Mouse (Mus musculus) mature B cell (primary cell): ENCODE data around the gene H2-Ab1.

Experiments used
- in situ Hi-C: fragments of 300-500 bp; cut with MboI; formaldehyde crosslinking; loops from 2 replicates; pipeline ENCODE4 v1.14.3; 2019

H2-Ab1 gene

DNA sequence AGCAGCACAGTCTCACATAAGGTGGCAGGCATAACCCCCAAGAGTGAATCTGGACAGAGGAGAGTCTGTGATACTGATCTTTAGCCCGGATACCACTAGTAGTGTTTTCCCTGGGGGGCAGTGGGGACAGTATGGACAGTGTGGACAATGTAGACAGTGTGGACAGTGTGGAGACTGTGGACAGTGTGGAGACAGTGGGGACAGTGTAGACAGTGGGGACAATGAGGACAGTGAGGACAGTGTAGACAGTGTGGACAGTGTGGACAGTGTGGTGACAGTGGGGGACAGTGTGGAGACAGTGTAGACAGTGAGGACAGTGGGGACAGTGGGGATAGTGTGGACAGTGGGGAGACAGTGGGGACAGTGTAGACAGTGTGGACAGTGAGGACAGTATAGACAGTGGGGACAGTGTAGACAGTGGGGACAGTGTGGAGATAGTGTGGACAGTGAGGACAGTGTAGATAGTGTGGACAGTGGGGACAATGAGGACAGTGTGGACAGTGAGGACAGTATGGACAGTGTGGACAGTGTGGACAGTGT, 23.1 kb downstream of the H2-Ab1 start:
- in situ Hi-C loops: no loop called here

DNA sequence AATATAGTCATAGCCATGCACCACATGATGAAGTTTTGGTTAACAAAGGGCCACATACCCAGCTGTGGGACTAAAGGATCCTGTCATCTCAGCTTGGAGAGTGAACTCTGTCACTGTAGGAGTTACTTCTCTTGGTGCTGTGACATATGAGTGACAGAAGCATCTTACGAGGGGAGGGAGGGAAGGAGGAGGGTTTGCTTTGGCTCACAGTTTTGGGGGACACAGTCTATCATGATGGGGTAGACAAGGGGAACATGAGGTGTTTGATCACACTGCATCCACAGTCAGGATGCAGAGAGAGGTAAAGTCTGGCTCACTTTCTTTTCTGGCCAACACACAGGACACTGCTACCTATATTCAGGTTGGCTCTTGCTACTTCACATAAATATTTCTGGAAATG, 24.3 kb downstream of the H2-Ab1 start:
- in situ Hi-C loops: no loop called here

DNA sequence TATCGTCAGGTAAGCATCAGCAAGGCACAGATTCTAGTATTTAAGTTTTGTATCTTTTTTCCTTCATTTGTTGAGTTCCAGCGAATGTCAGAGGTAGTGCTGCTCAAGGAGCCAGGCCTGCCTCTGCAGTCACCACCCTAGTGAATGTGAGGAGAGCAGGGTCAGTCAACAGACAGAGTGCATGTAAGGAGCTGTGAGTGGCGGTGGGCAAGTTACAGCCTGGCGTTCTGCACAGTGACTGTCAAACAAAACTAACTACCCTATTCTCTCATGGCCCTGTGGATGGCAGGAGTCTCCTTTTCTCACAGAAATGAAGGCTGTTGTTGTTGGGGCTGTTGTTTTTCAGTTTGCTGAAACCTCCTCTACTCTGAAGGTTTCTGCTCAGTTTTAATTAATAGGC, 27.9 kb downstream of the H2-Ab1 start:
- in situ Hi-C loops: no loop called here

DNA sequence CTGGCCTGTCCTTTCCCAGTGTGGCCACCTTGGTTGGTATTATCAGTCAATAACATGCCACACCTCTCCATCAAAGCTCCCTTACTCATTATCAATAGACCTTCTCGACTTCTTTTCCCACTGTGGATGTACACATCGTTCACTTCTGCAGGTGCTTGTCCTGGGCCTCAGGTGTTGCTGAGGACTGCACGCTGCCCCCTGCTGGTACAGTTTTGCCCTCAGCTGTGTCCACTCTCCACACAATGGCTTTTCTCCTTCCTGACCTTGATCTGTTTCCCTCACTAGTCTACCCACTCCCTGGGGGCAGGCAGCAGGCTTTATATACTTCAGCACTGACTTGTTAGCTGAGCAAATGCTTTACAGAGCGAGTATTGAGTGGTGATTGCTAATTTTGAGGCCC, 28.4 kb downstream of the H2-Ab1 start:
- in situ Hi-C loops: no loop called here

DNA sequence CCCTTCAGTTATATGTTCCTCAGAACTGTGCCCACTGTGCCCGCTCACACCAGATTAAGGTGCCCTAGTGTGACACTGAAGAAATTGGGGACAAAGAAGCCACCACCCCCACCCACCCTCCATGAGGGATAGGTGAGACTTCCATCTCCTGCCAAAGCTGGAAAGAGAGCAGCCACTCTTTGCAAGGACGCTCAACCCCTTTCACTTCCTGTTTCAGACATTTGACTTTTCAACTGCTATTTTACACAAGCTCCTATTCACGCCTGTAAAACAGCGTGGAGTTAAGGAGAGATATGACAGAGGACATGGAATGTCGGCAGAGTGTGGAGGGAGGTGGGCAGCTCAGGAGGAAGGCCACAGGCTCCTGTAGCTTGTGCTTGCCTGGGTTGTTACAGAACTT, 29.0 kb downstream of the H2-Ab1 start:
- in situ Hi-C loops: no loop called here

DNA sequence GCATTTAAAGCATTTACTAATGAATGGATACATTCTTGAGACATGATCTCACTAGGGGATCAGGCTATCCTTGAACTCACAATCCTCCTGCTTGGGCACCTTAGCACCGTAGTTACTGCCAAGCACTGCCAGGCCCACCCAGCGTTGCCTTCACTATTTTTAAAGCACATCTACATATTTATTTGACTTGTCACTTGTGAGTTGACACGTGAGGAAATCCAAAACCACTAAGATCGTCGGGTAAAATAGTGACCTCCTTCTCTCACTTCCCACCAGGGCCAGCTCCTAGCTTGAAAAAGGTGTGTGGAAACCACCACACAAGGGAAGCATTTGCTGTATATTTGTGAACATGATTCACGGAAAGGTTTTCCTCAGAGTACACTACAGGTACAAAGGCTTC, 29.5 kb downstream of the H2-Ab1 start:
- in situ Hi-C loops: no loop called here

DNA sequence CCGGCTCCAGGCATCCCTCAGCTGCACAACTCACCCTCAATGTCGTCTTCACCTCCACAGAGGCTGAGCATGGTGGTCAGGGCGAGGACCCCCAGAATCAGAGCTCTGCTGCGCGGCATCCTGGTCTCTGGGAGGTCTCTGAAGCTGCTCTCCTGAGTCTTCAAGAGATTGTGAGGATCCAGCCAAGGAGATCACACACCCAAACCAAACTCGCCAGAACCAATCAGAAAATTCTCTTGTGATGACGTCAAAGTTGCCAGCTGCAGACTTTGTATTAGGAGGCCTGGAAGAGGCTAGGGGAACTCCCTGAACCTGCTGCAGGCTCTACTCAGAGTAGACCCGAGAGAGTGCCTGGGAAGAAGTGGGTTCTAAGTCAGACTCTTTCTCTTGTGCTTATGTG, 30.2 kb downstream of the H2-Ab1 start, which contains the start of gene H2-Aa:
H2-Aa (minus strand) TSS at position 176 of the 400 bp plus-strand sequence.
- in situ Hi-C loops: no loop called here

DNA sequence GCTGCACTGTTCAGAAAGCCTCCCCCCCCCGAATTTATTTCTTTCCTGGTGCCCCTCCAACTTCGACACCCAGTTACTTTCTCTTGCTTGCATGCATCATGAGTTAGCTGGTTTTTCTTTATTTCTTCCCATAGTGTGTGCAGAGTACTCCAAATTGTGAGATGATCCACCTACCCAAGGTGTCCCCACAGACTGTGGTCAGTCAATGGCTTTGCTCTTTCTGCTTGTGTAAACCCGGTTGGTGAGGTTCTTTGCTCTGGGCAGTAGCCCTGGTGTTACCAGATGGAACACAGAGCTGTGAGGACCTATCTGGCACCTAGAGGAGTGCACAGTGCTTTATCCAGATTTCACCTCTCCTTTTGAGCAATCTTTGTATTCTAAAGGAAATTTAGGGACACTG, 30.6 kb downstream of the H2-Ab1 start:
- in situ Hi-C loops: no loop called here

DNA sequence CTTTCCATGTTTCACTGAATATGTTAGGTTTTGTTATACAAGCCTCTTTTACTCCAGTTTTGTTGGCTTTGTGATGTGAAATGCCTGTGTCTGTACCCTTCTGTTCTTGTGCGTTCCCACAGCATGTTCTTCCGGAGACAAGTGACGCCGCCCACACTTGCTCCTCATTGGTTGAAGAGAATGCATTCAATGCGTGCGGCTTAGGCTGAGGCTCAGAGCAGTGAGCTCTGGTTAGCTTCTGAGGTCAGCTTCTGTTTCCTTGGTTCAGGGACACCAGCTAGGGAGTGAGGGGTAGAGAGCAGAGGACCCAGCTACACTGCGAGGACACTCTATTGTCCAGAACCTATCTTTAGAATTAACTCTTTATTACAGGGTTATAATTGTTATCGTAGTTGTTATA, 34.1 kb downstream of the H2-Ab1 start:
- in situ Hi-C loops: no loop called here

DNA sequence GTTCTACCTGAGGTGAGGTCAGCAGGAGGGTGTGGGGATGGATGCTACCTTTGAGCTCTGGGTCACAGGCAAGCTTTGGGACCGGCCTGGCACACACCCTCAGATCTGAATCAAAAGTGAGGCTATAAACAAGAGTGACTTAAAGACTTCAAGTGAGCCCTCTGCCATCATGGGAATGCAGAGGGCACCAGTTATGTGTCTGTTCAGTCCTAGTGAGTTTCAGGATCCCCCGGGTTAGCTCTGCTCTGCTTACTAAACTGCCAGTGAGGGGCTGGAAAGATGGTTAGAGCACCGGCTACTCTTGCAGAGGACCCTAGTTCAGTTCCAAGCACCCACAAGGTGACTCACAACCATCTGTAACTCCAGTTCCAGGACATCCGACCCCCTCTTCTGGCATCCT, 35.1 kb downstream of the H2-Ab1 start:
- in situ Hi-C loops: no loop called here

DNA sequence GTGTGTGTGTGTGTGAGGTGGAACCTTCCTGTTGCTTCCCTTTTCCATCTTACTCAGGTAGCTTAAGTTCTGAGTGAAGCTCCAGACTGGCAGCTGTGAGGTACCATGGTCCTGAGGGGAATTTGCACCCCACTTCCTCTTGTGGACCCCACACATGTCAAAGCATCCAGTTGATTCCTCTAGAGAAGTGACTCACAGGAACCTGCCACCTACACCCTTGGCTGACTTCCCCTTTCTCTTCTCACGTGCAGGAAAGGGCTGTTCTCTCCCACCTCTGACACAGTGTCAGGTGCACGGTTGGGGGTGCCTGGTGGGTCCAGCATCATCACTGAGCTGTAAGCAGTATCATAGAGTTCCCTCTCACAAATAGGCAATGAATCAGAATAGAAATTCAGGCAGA, 36.0 kb downstream of the H2-Ab1 start:
- in situ Hi-C loops: no loop called here

DNA sequence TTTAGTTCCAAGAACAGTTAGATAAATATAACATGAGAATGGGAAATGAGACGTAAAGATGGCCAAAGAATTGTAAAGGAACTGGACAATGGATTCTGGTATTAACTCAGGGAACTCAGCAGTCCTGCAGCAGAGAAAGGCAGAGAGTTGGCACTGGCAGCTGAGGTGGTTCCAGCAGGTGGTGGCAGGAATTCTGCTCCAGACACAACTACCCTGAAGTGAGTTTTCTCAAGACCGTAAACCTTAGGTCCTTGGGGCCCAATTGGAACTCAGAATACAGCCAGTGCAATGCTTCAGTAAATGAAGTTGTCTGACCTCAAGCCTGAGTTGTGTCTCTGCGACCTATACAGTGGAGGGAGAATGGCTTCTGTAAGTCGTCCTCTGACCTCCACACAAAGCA, 36.8 kb downstream of the H2-Ab1 start:
- in situ Hi-C loops: no loop called here

DNA sequence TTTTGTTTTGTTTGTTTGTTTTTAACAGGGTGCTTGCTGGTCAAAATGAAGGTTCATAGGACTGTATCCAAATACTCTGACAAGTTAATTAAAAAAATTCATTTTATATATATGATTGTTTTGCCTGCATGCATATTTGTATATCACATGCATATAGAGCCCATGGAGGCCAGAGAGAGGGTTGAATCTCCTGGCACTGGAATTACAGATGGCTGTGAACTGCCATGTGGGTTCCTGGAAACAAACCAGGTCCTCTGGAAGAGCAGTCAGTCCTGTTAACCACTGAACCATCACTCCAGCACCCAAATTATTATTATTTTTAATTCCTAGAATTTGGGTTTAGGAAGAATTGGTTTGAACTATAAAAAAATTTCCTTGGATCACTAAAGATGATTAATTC, 37.8 kb downstream of the H2-Ab1 start:
- in situ Hi-C loops: no loop called here

DNA sequence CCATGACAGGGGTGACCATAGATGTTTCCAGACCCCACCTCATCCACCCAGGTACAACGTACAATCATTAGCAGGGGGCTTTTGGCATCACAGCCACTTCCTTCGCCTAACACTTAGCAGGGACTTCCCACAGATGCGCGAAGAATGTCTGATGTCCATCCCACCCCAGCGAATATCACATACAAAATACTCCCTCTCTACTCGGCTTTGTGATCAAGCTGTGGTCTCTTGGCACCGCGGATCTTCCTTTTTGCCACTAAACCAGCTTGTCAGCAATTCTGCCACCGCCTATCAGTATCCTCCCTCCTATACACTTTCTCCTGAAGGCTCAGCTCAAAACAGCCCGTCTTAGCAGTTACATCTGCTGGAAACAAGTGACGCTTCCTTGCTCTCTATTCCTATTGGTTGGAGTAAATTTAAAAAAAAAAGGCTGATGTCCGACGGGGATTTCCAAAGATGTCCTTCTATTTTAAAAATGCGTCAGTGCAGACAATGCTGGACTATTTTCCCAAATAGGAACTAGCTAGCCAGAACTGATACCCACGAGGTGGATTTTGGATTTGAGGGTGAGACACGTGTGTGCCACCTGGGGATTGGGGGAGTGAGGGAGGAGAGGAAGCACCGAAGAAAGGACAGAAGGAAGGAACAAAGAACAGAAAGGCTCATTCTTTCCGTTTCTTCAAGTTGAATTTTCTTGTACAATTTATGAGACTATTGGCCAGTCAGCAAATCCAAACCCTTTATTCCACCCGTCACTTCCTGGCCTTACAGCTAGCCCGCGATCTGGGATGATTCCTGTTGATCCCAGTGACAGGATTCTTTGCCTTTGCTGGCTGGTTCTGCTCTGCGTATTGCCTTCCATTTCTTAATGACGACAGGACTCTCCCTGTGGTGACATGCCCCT, 38.7 kb downstream of the H2-Ab1 start:
- in situ Hi-C loops: no loop called here

DNA sequence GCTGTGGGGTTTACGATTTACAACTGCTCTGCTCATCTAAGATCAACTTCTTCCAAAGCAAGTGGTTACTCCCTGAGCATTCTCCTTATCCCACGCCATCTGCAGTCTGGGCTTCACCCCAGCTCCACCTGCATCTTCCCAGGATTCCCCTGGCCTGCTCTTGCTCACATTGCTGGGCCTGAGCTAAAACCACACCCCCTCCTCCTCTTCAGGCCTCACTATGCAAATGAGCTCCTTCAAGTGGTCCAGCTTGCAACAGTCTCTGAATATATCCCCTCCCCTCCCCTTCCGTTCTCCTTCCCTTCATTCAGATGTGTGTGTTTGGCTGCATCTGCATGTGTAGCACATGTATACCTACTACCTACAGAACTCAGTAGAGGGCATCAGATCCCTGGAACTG, 41.9 kb downstream of the H2-Ab1 start:
- in situ Hi-C loops: no loop called here

DNA sequence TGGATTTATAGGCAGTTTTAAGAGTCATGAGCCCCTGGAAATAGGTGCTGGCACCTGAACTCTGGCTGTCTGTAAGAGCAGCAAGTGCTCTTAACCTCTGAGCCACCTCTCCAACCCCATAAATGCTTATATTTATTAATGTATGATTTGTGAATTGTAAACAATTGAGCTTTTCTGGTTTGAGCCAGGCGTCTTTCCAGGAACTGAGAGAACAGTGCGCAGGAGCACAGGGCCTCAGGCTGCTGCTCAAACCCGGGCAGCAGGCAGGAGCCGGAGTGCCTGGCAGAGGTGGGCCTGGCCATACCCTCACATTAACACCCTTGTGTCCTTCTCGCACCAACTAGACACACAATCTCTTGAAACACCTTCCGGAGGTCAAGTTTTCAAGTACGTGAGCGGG, 42.6 kb downstream of the H2-Ab1 start:
- in situ Hi-C loops: no loop called here

DNA sequence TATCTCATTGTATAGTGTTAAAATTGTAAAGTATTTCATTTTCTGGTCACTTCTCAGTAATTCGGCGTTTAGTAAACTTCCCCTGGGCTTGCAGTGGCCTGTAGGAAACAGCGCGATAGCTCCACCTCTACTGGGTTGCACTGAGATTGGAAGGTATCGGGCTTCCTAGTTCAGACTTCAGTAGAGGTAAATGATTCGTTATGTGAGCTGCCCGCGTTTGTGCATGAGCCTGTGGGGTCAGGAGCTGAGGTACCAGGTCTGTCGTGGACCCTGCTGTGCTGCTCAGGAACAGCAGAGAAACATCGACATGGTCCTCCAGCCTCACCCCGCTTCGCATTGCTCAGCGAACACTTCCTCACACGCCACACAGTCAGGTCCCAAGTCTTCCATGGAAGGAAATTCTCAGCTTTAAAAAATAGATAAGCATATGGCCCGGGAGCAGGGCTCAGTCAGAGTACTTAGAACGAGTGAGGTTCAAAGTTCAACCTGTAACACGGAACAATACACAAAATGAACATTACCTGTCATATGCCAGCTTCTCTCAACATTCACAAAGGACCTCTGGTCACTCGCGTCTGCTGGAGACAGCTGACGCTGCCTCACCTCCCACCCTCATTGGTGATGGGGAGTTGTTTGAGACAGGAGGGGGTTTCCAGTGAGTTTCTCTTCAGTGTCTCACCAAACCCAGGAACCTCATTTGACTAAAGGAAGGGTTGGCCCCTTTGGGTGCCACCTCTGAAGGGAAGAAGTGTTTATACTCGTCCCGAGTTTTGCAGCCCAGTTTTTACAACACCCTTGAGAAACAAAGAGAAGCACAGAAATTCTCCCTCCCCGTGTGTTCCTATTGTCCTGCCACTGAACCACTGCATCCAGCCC, 43.4 kb downstream of the H2-Ab1 start:
- in situ Hi-C loops: no loop called here

DNA sequence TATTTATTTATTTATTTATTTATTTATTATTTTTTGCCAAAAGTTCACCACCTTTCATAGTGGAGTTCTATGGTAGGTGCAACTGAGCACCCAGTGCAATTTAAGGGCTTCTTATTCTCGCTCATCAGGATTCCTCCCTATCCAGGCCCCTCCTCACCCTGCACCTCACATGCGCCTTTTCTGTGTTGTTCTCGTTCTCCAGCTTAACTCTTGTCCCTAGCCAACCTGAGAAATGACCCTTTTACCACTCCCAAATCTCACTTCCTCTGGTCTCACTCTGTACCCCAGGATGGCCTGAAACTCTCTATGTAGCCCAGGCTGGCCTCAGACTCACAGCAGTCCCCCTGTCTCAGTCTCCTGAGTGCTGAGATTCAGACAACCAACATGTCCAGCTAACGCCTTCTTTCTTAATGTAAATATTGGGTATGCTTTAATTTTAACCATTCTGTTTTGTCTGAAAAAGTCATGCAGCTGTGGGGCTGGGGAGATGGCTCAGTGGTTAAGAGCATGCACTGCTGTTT, 44.2 kb downstream of the H2-Ab1 start:
- in situ Hi-C loops: no loop called here

DNA sequence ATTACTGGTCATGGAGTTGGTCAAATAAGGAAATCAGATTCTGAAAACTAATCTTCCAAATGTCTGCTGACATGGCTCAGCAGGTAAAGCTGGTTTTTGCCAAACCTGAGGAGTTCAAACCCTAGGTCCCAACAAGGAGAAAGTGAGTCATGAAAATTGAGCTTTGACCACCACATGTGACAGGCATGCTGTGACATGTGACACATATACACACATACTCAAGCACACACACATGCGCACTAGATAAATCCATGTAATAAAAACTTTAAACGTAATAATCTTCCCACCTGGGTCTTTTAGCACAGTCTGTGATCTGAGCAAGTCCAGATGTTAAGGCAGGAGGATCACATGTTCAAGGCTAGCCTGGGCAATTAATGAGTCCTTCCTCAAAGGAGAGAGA, 46.3 kb downstream of the H2-Ab1 start:
- in situ Hi-C loops: no loop called here

DNA sequence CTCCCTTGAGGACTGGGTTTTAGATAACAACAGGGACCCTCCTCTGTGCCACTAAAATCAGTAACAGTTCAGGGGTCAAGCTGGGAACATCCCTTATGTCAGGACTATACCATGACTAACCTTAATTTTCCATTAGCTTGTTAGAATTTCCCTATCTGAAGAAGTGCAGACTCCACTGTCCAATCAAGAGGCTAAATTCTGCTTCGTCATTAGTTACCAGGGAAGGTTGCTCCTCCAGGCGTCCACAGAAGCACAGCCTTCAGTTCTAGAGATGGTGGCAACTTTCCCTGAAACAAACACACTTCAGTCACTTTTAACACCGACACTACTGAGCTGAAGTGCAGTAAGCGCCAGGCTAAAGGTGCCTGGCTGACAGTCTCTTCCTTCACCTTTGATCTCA, 47.3 kb downstream of the H2-Ab1 start:
- in situ Hi-C loops: no loop called here

DNA sequence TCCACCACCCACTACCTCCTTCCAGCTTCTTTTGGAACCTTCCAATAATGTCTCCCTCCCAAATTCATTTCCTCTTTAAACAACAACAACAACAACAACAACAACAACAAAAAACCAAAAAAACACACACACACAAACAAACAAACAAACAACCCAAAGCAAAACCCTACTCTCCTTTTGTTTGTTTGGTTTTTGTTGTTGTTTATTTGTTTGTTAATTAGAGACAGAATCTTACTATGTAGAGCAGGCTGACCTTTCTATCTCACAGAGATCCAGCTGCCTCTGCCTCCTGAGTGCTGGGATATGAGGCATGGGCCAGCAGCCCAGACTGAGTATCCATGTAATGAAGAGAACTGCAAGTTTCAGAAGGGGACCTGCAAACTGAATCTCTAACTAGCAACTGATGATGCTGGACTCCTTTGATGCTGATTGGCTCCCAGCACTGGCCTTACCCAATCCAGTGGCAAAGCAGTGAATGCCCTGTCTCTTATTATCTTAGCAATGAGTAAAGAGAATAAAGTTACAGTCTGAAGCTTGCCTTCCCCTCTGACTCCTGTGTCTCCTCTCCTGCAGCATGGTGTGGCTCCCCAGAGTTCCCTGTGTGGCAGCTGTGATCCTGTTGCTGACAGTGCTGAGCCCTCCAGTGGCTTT, 48.0 kb downstream of the H2-Ab1 start, which contains the start of gene H2-Eb1:
H2-Eb1 (plus strand) TSS at position 488 of the 651 bp plus-strand sequence.
- in situ Hi-C loops: no loop called here

DNA sequence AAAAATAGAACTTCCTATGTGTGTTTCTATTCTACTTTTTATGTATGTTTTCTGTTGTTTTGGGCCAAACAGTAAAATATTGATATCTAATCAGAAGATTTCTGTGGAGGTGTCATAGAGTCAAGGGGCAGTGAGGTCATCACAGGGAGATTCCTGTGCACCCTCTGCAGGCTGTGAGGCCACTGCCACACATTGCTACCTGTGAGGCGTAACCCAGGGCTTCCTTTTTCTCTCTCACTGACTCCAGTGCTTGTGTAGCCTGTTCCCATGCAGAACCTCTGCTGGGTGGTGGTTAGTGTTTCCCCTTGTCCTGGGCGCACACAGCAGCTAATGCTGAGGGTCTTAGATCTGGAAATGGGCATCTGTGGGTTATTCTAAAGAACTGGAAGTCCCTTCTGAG, 48.9 kb downstream of the H2-Ab1 start:
- in situ Hi-C loops: no loop called here
